Mouse (Mus musculus) liver, embryonic 14.5 days (tissue): ENCODE results near the gene Slc22a12.
A peak's percentile ranks its signal among the peaks of the same experiment; 100 is the strongest.

ENCODE experiments used
- CTCF ChIP-seq: IDR thresholded peaks from 2 replicates; pipeline ENCODE4 v1.5.1; 2016; ENCODE audit warnings: antibody characterized with exemption, low read depth, control low read depth
- EP300 ChIP-seq: IDR thresholded peaks from 2 replicates; pipeline ENCODE4 v1.6.1; 2016; ENCODE audit warnings: antibody characterized with exemption, low read depth

DNA sequence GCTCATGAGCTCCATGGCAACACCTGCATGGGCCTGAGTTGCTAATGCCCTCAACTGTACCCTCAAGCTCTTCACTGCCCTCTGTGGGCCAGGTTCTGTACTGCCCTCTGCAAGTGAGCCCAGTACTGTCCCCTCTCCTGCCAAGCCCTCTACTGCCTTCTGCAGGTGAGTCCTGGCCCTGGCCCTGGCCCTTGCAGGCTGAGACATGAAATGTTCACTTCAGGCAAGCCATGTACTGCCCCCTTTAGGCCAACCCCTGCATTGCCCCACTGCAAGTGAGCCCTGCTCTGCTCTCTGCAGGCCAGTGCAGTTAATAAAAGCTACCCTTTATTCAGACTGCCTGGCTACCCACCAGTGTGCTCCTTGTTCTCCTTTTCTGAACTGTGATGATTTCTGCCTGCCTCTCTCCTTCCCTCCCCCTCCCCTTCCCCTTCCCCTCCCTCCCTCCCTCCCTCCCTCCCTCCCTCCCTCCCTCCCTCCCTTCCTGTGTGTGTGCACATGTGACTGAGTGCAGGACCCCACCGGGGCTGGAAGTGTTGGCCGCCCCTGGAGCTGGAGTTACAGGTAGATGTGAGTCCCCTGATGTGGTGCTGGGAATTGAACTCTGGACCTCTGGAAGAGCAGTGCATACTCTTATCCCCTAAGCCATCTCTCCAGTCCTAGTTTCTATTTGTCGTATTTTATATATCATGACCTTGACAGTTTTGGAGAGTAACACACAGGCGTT lies 9.6 kb upstream of the Slc22a12 start:
- TF ChIP-seq CTCF (peak; percentile 82), EP300 (no peak)
